Mouse (Mus musculus): ENCODE data around the gene Npas3. TPM values are rescaled to one million over a fixed set of nuclear protein-coding genes. Genes with fewer than 3 reads are reported as not detected.

The Npas3 gene
- polyA plus RNA-seq, 1 experiment from 2014 or later, result 0.08 TPM

GRCm38 (mm10) chr12:54019979-54020378 is 771.5 kb downstream of the Npas3 start:
- 83% methylated on average over 8 of the region's 8 CpGs for WGBS (ENCODE audit: insufficient replicate concordance)
- TF ChIP-seq EP300 (IDR thresholded peaks at IDR 0.05; ENCODE audit: low read depth), result no peak
- H3K4me2 ChIP-seq (ENCODE audit: low read depth, low read length), result no peak overlapping the region
- no peak overlapping the region for H3K9ac ChIP-seq (replicated peaks)
- ATAC-seq, result no peak
- no peaks in the 10 kb centered on the region for H3K4me1 ChIP-seq (ENCODE audit: insufficient read depth)
- no peak overlapping the region for H3K4me3 ChIP-seq (ENCODE audit: low read depth, low read length)
- no peaks in the 10 kb centered on the region for H3K36me3 ChIP-seq (replicated peaks; ENCODE audit: insufficient read depth, low read length)
- H3K27ac ChIP-seq (ENCODE audit: low read depth), result no peak overlapping the region
- no peaks in the 10 kb centered on the region for H3K27me3 ChIP-seq (ENCODE audit: insufficient read depth, low read length)
- no peaks in the 10 kb centered on the region for H3K9me3 ChIP-seq (ENCODE audit: low read length)
- no peak for DNase-seq

- H3K36me3 ChIP-seq (replicated peaks; ENCODE audit: insufficient read depth, low read length), result no peaks in the 10 kb centered on the region
- no peak overlapping the region for H3K9ac ChIP-seq (replicated peaks)
- WGBS (ENCODE audit: insufficient replicate concordance), result 46% methylated on average over 8 of the region's 8 CpGs
- H3K4me3 ChIP-seq (ENCODE audit: low read depth, low read length), result no peak overlapping the region
- TF ChIP-seq CTCF (IDR thresholded peaks at IDR 0.05; ENCODE audit: low read depth) (no peak), EP300 (IDR thresholded peaks at IDR 0.05; ENCODE audit: low read depth) (no peak)
- DNase-seq (no peak), ATAC-seq (no peak)
- H3K27ac ChIP-seq (ENCODE audit: low read depth), result no peak overlapping the region
- no peak overlapping the region for H3K4me2 ChIP-seq (ENCODE audit: low read depth, low read length)
- no peaks in the 10 kb centered on the region for H3K9me3 ChIP-seq (ENCODE audit: low read length)
- H3K4me1 ChIP-seq (ENCODE audit: insufficient read depth), result no peaks in the 10 kb centered on the region
- no peaks in the 10 kb centered on the region for H3K27me3 ChIP-seq (ENCODE audit: insufficient read depth, low read length)
These were observed 786.3 kb downstream of the Npas3 start for GRCm38 (mm10) chr12:54034666-54035346.

- no peak for DNase-seq
- Histone ChIP-seq H3K9ac (replicated peaks) (no peak overlapping the region), H3K27ac (ENCODE audit: low read depth) (no peak overlapping the region), H3K27me3 (ENCODE audit: insufficient read depth, low read length) (no peaks in the 10 kb centered on the region), H3K9me3 (ENCODE audit: low read length) (no peaks in the 10 kb centered on the region), H3K36me3 (replicated peaks; ENCODE audit: insufficient read depth, low read length) (no peaks in the 10 kb centered on the region), H3K4me2 (ENCODE audit: low read depth, low read length) (no peak overlapping the region), H3K4me3 (ENCODE audit: low read depth, low read length) (no peak overlapping the region), H3K4me1 (ENCODE audit: insufficient read depth) (no peaks in the 10 kb centered on the region)
- ATAC-seq, result no peak
- no peak for TF ChIP-seq EP300 (IDR thresholded peaks at IDR 0.05; ENCODE audit: low read depth)
- TF ChIP-seq CTCF (IDR thresholded peaks at IDR 0.05; ENCODE audit: low read depth), result no peak
- 80% methylated on average over 3 of the region's 3 CpGs for WGBS (ENCODE audit: insufficient replicate concordance)
These were observed 789.1 kb downstream of the Npas3 start for GRCm38 (mm10) chr12:54037602-54038001.

GRCm38 (mm10) chr12:54042996-54043544 is 794.6 kb downstream of the Npas3 start:
- ATAC-seq, result no peak
- DNase-seq, result no peak
- no peak for TF ChIP-seq CTCF (IDR thresholded peaks at IDR 0.05; ENCODE audit: low read depth)
- no peaks in the 10 kb centered on the region for H3K9me3 ChIP-seq (ENCODE audit: low read length)
- 54% methylated on average over 9 of the region's 9 CpGs for WGBS (ENCODE audit: insufficient replicate concordance)
- no peak overlapping the region for H3K4me2 ChIP-seq (ENCODE audit: low read depth, low read length)
- H3K27me3 ChIP-seq (ENCODE audit: insufficient read depth, low read length), result no peaks in the 10 kb centered on the region
- H3K27ac ChIP-seq (ENCODE audit: low read depth), result no peak overlapping the region
- H3K36me3 ChIP-seq (replicated peaks; ENCODE audit: insufficient read depth, low read length), result no peaks in the 10 kb centered on the region
- H3K9ac ChIP-seq (replicated peaks), result no peak overlapping the region
- no peak overlapping the region for H3K4me3 ChIP-seq (ENCODE audit: low read depth, low read length)
- H3K4me1 ChIP-seq (ENCODE audit: insufficient read depth), result no peaks in the 10 kb centered on the region

DNA sequence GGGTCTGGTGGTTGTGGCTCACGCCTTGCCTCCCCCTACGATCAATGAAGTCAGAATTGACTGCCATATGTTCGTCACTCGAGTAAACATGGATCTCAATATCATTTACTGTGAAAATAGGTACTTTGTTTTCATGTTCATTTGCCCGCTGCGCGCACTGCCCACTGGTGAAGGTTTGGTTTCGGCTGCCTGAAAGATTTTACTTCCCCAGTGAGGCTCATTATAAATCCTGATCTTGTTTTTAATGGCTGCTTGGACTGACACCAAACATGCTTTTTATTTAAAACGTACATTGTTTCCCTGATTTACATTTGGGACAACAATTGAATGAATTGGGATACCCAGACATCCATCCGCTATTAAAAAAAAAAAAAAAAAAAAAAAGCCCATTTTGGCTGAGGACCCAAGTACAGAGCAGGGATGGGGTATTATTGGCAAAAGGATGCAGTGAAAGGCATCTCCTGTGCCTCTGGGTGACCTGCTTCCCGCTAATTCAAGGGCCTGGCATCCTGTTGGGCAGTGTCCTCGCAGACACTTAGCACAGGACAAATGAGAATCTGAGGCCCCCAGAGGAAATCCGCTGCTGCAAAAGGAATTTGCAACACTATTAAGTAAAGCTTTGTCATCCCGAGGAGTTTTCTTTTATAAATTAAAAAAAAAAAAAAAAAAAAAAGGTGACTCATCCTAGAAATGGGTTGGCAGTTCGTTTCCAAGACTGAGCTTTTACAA is 796.3 kb downstream of the Npas3 start:
- Histone ChIP-seq H3K27me3 (ENCODE audit: insufficient read depth, low read length) (no peaks in the 10 kb centered on the region), H3K9ac (replicated peaks) (no peak overlapping the region), H3K4me2 (ENCODE audit: low read depth, low read length) (no peak overlapping the region), H3K4me3 (ENCODE audit: low read depth, low read length) (no peak overlapping the region), H3K27ac (ENCODE audit: low read depth) (no peak overlapping the region), H3K9me3 (ENCODE audit: low read length) (no peaks in the 10 kb centered on the region), H3K36me3 (replicated peaks; ENCODE audit: insufficient read depth, low read length) (no peaks in the 10 kb centered on the region), H3K4me1 (ENCODE audit: insufficient read depth) (no peaks in the 10 kb centered on the region)
- ATAC-seq (no peak), DNase-seq (no peak)
- 70% methylated on average over 15 of the region's 15 CpGs for WGBS (ENCODE audit: insufficient replicate concordance)
- TF ChIP-seq EP300 (IDR thresholded peaks at IDR 0.05; ENCODE audit: low read depth) (no peak), CTCF (IDR thresholded peaks at IDR 0.05; ENCODE audit: low read depth) (no peak)

- no peaks in the 10 kb centered on the region for H3K27me3 ChIP-seq (ENCODE audit: insufficient read depth, low read length)
- WGBS (ENCODE audit: insufficient replicate concordance), result 56% methylated on average over 4 of the region's 4 CpGs
- H3K36me3 ChIP-seq (replicated peaks; ENCODE audit: insufficient read depth, low read length), result no peaks in the 10 kb centered on the region
- no peaks in the 10 kb centered on the region for H3K4me1 ChIP-seq (ENCODE audit: insufficient read depth)
- no peak for TF ChIP-seq EP300 (IDR thresholded peaks at IDR 0.05; ENCODE audit: low read depth)
- no peak for TF ChIP-seq CTCF (IDR thresholded peaks at IDR 0.05; ENCODE audit: low read depth)
- H3K27ac ChIP-seq (ENCODE audit: low read depth), result no peak overlapping the region
- H3K9ac ChIP-seq (replicated peaks), result no peak overlapping the region
- H3K4me3 ChIP-seq (ENCODE audit: low read depth, low read length), result no peak overlapping the region
- H3K4me2 ChIP-seq (ENCODE audit: low read depth, low read length), result no peak overlapping the region
- DNase-seq (no peak), ATAC-seq (no peak)
- H3K9me3 ChIP-seq (ENCODE audit: low read length), result no peaks in the 10 kb centered on the region
These were observed 796.9 kb downstream of the Npas3 start for GRCm38 (mm10) chr12:54045360-54045759.
